Mouse (Mus musculus): ENCODE measurements around the gene Npr1. TPM values are rescaled to one million over a fixed set of nuclear protein-coding genes. Genes with fewer than 3 reads are reported as not detected.

The Npr1 gene
- polyA plus RNA-seq, 2 experiments, result 4.8 to 15.5 TPM

GRCm38 (mm10) chr3:90434073-90434730 is 31.5 kb downstream of the Npr1 start:
- Histone ChIP-seq H3K36me3 (ENCODE audit: control insufficient read depth, insufficient read depth, low read length) (no peaks in the 10 kb centered on the region), H3K9me3 (ENCODE audit: control insufficient read depth, low read length) (no peaks in the 10 kb centered on the region), H3K4me1 (ENCODE audit: control insufficient read depth, insufficient read depth, low read length) (peaks cover 12% of the 10 kb centered on the region), H3K4me3 (replicated peaks; ENCODE audit: low read length) (peak overlapping the region; percentile 65), H3K27me3 (ENCODE audit: control insufficient read depth, insufficient read depth, low read length) (no peaks in the 10 kb centered on the region), H3K9ac (ENCODE audit: low read depth, low read length, severe bottlenecking) (peak overlapping the region; percentile 84), H3K27ac (replicated peaks; ENCODE audit: low read depth, low read length) (peak overlapping the region; percentile 95; the same call in 1 of the 2 replicates), H3K4me2 (replicated peaks; ENCODE audit: low read depth, low read length, severe bottlenecking) (peak overlapping the region; percentile 92)
- DNase-seq (ENCODE audit: low spot score) (no peak), ATAC-seq (ENCODE audit: low FRiP score, low read depth) (no peak)
- 47% methylated on average over 11 of the region's 11 CpGs for WGBS
- no peak for TF ChIP-seq POLR2A (IDR thresholded peaks at IDR 0.05; ENCODE audit: borderline replicate concordance, extremely low read depth, insufficient read depth, insufficient read length)

DNA sequence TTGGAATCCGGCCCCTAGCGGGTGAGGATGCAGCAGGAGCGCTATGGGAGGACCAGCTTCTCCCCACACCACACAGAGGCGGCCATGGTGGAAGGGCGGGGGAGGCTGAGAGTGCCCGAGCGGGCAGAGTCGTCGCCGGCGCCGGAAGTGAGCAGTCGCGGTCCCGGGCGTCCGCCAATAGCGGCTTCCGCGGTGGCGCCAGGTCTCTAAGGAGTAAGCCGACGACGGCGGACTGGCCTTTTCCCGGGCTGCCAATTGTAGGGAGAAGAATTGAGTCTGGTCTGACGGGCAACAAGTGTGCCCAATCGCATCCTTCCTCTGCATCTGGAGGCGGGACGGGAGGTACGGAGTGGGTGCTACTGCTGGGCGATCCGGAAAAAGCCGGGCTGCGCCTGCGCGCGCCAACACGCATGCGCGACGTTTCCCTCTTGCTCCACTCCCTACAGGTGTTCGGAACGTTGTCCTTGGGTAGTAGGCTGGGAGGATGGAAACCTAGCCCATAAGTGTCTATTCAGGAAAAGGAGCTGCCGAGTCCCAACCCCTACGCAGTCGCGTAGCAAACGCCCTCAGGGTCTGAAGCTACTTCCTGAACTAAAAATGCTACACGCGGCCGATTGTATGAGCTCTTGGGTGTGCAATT is 32.2 kb downstream of the Npr1 start, which contains the start of gene Ints3:
Gene Ints3, minus strand, starts transcription at position 242 of the 640 bp plus-strand sequence.
- peak; percentile 85; the same call in 1 of the 2 replicates for TF ChIP-seq POLR2A (IDR thresholded peaks at IDR 0.05; ENCODE audit: borderline replicate concordance, extremely low read depth, insufficient read depth, insufficient read length)
- ATAC-seq (ENCODE audit: low FRiP score, low read depth), result peak; percentile 98
- Histone ChIP-seq H3K27me3 (ENCODE audit: control insufficient read depth, insufficient read depth, low read length) (no peaks in the 10 kb centered on the region), H3K4me3 (replicated peaks; ENCODE audit: low read length) (peak within 1 kb of the TSS; percentile 65), H3K4me2 (replicated peaks; ENCODE audit: low read depth, low read length, severe bottlenecking) (peak within 1 kb of the TSS; percentile 92), H3K9ac (ENCODE audit: low read depth, low read length, severe bottlenecking) (peak within 1 kb of the TSS; percentile 84), H3K36me3 (ENCODE audit: control insufficient read depth, insufficient read depth, low read length) (no peaks in the 10 kb centered on the region), H3K4me1 (ENCODE audit: control insufficient read depth, insufficient read depth, low read length) (peaks cover 12% of the 10 kb centered on the region), H3K27ac (replicated peaks; ENCODE audit: low read depth, low read length) (peak within 1 kb of the TSS; percentile 95), H3K9me3 (ENCODE audit: control insufficient read depth, low read length) (no peaks in the 10 kb centered on the region)
- DNase-seq (ENCODE audit: low spot score), result peak; percentile 99
- WGBS, result under 1% methylated on average over 51 of the region's 52 CpGs

DNA sequence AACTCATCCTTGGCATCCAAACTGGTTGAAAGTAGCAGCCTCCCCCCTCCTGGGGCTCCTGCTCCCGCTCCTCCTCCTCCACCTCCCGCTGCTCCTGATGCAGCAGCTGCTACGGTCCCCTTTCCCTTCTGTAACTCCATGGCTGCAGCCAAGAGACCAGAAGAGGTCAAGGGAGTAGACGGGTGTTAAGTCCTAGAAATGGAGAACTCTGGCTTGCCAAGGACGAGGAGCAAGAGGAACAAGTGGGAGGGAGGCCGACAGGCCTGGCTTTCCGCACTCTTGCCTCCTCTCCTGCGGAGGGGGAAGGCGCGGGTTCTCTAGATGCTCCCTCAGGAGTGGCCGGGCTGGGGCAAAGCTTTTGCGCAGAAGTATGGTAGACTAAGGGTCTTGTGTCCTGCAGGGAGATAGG is 32.9 kb downstream of the Npr1 start:
- whole genome bisulfite sequencing, result under 1% methylated on average over 12 of the region's 12 CpGs
- DNase-seq (ENCODE audit: low spot score), result peak; percentile 24
- ATAC-seq (ENCODE audit: low FRiP score, low read depth), result 0 out of 2 replicates have a peak, but pooled peaks have one; percentile 1

DNA sequence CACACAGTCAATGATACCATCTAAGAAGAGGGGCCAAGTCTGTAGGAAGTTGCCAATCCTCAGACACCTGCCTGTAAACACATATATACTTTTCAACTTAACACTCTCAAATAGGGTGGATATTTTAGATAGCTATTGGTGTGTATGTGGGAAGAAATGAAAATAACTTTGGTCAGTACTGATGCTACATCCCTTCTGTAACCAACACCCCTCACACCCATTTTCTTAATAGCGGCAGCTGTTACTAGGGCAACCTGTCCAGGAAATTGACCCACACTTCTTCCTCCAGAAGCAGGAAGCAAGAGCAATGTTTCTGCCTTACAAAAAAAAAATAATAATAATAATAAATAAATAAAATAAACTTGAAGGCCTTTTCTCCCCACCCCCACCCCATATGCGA is 33.3 kb downstream of the Npr1 start:
- no peak for TF ChIP-seq POLR2A (IDR thresholded peaks at IDR 0.05; ENCODE audit: borderline replicate concordance, extremely low read depth, insufficient read depth, insufficient read length)
- H3K4me3 ChIP-seq (replicated peaks; ENCODE audit: low read length), result peak overlapping the region; percentile 65
- ATAC-seq (ENCODE audit: low FRiP score, low read depth), result no peak
- peak overlapping the region; percentile 92 for H3K4me2 ChIP-seq (replicated peaks; ENCODE audit: low read depth, low read length, severe bottlenecking)
- H3K36me3 ChIP-seq (ENCODE audit: control insufficient read depth, insufficient read depth, low read length), result 0 out of 2 replicates have a peak, but pooled peaks cover 2% of the 10 kb centered on the region
- H3K4me1 ChIP-seq (ENCODE audit: control insufficient read depth, insufficient read depth, low read length), result peaks cover 12% of the 10 kb centered on the region
- no peaks in the 10 kb centered on the region for H3K27me3 ChIP-seq (ENCODE audit: control insufficient read depth, insufficient read depth, low read length)
- no peak overlapping the region for H3K27ac ChIP-seq (replicated peaks; ENCODE audit: low read depth, low read length)
- H3K9me3 ChIP-seq (ENCODE audit: control insufficient read depth, low read length), result no peaks in the 10 kb centered on the region
- 21% methylated on average over 2 of the region's 2 CpGs for WGBS
- DNase-seq (ENCODE audit: low spot score), result no peak
- peak overlapping the region; percentile 84 for H3K9ac ChIP-seq (ENCODE audit: low read depth, low read length, severe bottlenecking)

More for the DNA sequence above, 32.9 kb downstream of the Npr1 start:
- TF ChIP-seq POLR2A (IDR thresholded peaks at IDR 0.05; ENCODE audit: borderline replicate concordance, extremely low read depth, insufficient read depth, insufficient read length), result no peak
- Histone ChIP-seq H3K4me3 (replicated peaks; ENCODE audit: low read length) (peak overlapping the region; percentile 65), H3K4me2 (replicated peaks; ENCODE audit: low read depth, low read length, severe bottlenecking) (peak overlapping the region; percentile 92), H3K9me3 (ENCODE audit: control insufficient read depth, low read length) (no peaks in the 10 kb centered on the region), H3K27ac (replicated peaks; ENCODE audit: low read depth, low read length) (peak overlapping the region; percentile 95), H3K27me3 (ENCODE audit: control insufficient read depth, insufficient read depth, low read length) (no peaks in the 10 kb centered on the region), H3K4me1 (ENCODE audit: control insufficient read depth, insufficient read depth, low read length) (peaks cover 12% of the 10 kb centered on the region), H3K9ac (ENCODE audit: low read depth, low read length, severe bottlenecking) (peak overlapping the region; percentile 84), H3K36me3 (ENCODE audit: control insufficient read depth, insufficient read depth, low read length) (0 out of 2 replicates have a peak, but pooled peaks cover 2% of the 10 kb centered on the region)

DNA sequence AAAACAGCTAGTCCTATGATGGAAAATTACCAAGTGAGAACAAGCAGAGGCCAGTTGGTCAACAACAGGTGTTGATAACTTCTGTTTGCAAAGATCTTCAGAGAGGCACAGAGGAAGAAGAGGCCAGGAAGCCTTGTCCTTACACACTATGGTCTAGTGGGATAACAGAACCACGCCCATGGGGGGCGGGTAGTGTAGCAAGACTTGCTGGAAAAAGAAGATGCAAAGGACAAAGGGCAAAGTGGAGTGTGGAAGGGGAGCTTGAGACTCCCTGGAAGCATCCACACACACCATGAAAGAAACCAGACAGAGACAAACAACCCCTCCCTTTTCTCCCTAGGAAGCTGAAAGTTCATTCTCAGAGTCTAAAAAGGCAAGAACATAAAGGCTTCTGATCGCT is 36.1 kb downstream of the Npr1 start:
- DNase-seq (ENCODE audit: low spot score), result no peak
- 90% methylated on average over 3 of the region's 3 CpGs for WGBS
- ATAC-seq (ENCODE audit: low FRiP score, low read depth), result no peak
- Histone ChIP-seq H3K27me3 (ENCODE audit: control insufficient read depth, insufficient read depth, low read length) (no peaks in the 10 kb centered on the region), H3K36me3 (ENCODE audit: control insufficient read depth, insufficient read depth, low read length) (0 out of 2 replicates have a peak, but pooled peaks cover 8% of the 10 kb centered on the region), H3K9ac (ENCODE audit: low read depth, low read length, severe bottlenecking) (no peak overlapping the region), H3K4me3 (replicated peaks; ENCODE audit: low read length) (no peak overlapping the region), H3K27ac (replicated peaks; ENCODE audit: low read depth, low read length) (no peak overlapping the region), H3K9me3 (ENCODE audit: control insufficient read depth, low read length) (no peaks in the 10 kb centered on the region), H3K4me2 (replicated peaks; ENCODE audit: low read depth, low read length, severe bottlenecking) (no peak overlapping the region), H3K4me1 (ENCODE audit: control insufficient read depth, insufficient read depth, low read length) (peaks cover 12% of the 10 kb centered on the region)
- no peak for TF ChIP-seq POLR2A (IDR thresholded peaks at IDR 0.05; ENCODE audit: borderline replicate concordance, extremely low read depth, insufficient read depth, insufficient read length)
